Mouse (Mus musculus) layer of hippocampus, adult 2 months (tissue): ENCODE results near the gene Aasdh. TPM values are rescaled to one million over a fixed set of nuclear protein-coding genes. Genes with fewer than 3 reads are reported as not detected.

Source experiments
- DNase-seq, 2 experiments: peaks; one replicate each; pipeline ENCODE4 v3.0.0; 2022; ENCODE audit warnings: low spot score in 2 of 2
- H3K27ac ChIP-seq: fragments of 200-600 bp; 2 replicates; pipeline ENCODE4 v1.8.1; 2022
- H3K4me3 ChIP-seq: fragments of 200-600 bp; 2 replicates; pipeline ENCODE4 v1.8.1; 2022; ENCODE audit warnings: mild to moderate bottlenecking
- CTCF ChIP-seq: fragments of 200-600 bp; conservative IDR thresholded peaks from 2 replicates; pipeline ENCODE4 v1.8.1; 2022; ENCODE audit warnings: antibody characterized with exemption, mild to moderate bottlenecking, moderate library complexity
- total RNA-seq, 2 experiments: library from RNA; stranded (reverse); gene quantifications; 2 replicates each; pipeline ENCODE4 v1.2.3; 2021

Gene Aasdh
- total RNA-seq, 2 experiments from 2014 or later = 27.9 to 28.9 TPM

- no peak overlapping the region for H3K27ac ChIP-seq
- no peak overlapping the region for H3K4me3 ChIP-seq
- TF ChIP-seq CTCF = no peak
- DNase-seq = no peak
These were observed 12.2 kb downstream of the Aasdh start for GRCm38 (mm10) chr5:76893084-76893483.

- DNase-seq = no peak
- H3K4me3 ChIP-seq = no peak overlapping the region
- no peak for TF ChIP-seq CTCF
- no peak overlapping the region for H3K27ac ChIP-seq
These were observed 12.7 kb downstream of the Aasdh start for GRCm38 (mm10) chr5:76892608-76893007.

- no peak overlapping the region for H3K27ac ChIP-seq
- no peak for DNase-seq
- no peak overlapping the region for H3K4me3 ChIP-seq
- no peak for TF ChIP-seq CTCF
These were observed 18.3 kb downstream of the Aasdh start for GRCm38 (mm10) chr5:76887011-76887410.

GRCm38 (mm10) chr5:76884107-76884506 lies 21.2 kb downstream of the Aasdh start:
- H3K27ac ChIP-seq = no peak overlapping the region
- TF ChIP-seq CTCF = no peak
- no peak overlapping the region for H3K4me3 ChIP-seq
- no peak for DNase-seq

- no peak overlapping the region for H3K27ac ChIP-seq
- no peak overlapping the region for H3K4me3 ChIP-seq
- DNase-seq = peak in 1 of 2 experiments; percentile 5
- no peak for TF ChIP-seq CTCF
These were observed 29.1 kb downstream of the Aasdh start for GRCm38 (mm10) chr5:76876106-76876758.

- peak in 1 of 2 experiments; percentile 3 for DNase-seq
- H3K4me3 ChIP-seq = peak overlapping the region; percentile 40; the same call in 1 of the 2 replicates
- no peak for TF ChIP-seq CTCF
- no peak overlapping the region for H3K27ac ChIP-seq
These were observed 35.8 kb downstream of the Aasdh start for GRCm38 (mm10) chr5:76869553-76869952.

- no peak for TF ChIP-seq CTCF
These were observed 36.5 kb downstream of the Aasdh start for GRCm38 (mm10) chr5:76868693-76869286.

GRCm38 (mm10) chr5:76866819-76867218 lies 38.5 kb downstream of the Aasdh start:
- no peak for TF ChIP-seq CTCF
- no peak overlapping the region for H3K27ac ChIP-seq
- peak in 1 of 2 experiments; percentile 2 for DNase-seq
- H3K4me3 ChIP-seq = no peak overlapping the region

More at GRCm38 (mm10) chr5:76868693-76869286, 36.5 kb downstream of the Aasdh start:
- Histone ChIP-seq H3K4me3 (peak overlapping the region; percentile 40), H3K27ac (no peak overlapping the region)
- DNase-seq = peak in 1 of 2 experiments; percentile 29

- H3K27ac ChIP-seq = no peak overlapping the region
- no peak for TF ChIP-seq CTCF
- no peak for DNase-seq
- H3K4me3 ChIP-seq = no peak overlapping the region
These were observed 46.9 kb downstream of the Aasdh start for GRCm38 (mm10) chr5:76858444-76858843.

GRCm38 (mm10) chr5:76857103-76858015 lies 48.0 kb downstream of the Aasdh start:
- DNase-seq = no peak
- no peak for TF ChIP-seq CTCF
- H3K4me3 ChIP-seq = peak overlapping the region; percentile 41
- 0 out of 2 replicates have a peak overlapping the region, but pooled peaks have one; percentile 10 for H3K27ac ChIP-seq

GRCm38 (mm10) chr5:76855829-76856600 lies 49.3 kb downstream of the Aasdh start:
- H3K4me3 ChIP-seq = peak overlapping the region; percentile 41
- no peak for TF ChIP-seq CTCF
- H3K27ac ChIP-seq = peak overlapping the region; percentile 36; the same call in 1 of the 2 replicates
- peak in 1 of 2 experiments; percentile 42 for DNase-seq

GRCm38 (mm10) chr5:76853549-76853948 lies 51.8 kb downstream of the Aasdh start:
- Histone ChIP-seq H3K4me3 (no peak overlapping the region), H3K27ac (no peak overlapping the region)
- TF ChIP-seq CTCF = peak; percentile 100
- peak; percentile 60 to 84 for DNase-seq
